Mouse (Mus musculus) testis, adult 2 months (tissue): ENCODE results near the gene Zfp985.

Experiments used
- CTCF ChIP-seq: fragments of 200-500 bp; IDR thresholded peaks from 2 replicates; pipeline ENCODE4 v1.5.1; 2012; ENCODE audit warnings: low read depth, mild to moderate bottlenecking, inconsistent platforms, low read length, moderate library complexity; ENCODE audit not compliant: control insufficient read depth, insufficient read depth, insufficient replicate concordance
- POLR2A ChIP-seq: fragments of 200-500 bp; IDR thresholded peaks from 2 replicates; pipeline ENCODE4 v1.6.1; 2012; ENCODE audit warnings: low read depth, mild to moderate bottlenecking, inconsistent platforms, low read length, moderate library complexity; ENCODE audit not compliant: control insufficient read depth

GRCm38 (mm10) chr4:147603806-147604205 lies 50.7 kb downstream of the Zfp985 start:
- no peak for TF ChIP-seq CTCF
- TF ChIP-seq POLR2A: no peak
